Mouse (Mus musculus) monocyte, adult 2 months (primary cell): ENCODE measurements around the gene Aprt.
"Not testable (repeated sequence)": the region's sequence is repeated elsewhere in the genome, so short reads cannot be mapped to it uniquely, and the experiment has no call there.

Experiments used
- DNase-seq, 2 experiments: peaks; one replicate each; pipeline ENCODE4 v3.0.0; 2022; ENCODE audit warnings: low spot score in 2 of 2, low read depth in 1 of 2

The Aprt gene

GRCm38 (mm10) chr8:122586749-122587148, 10.0 kb upstream of the Aprt start:
- DNase-seq: no peak

- no peak for DNase-seq
Observed at GRCm38 (mm10) chr8:122586171-122586570, 9.5 kb upstream of the Aprt start.

GRCm38 (mm10) chr8:122585411-122585891, 8.7 kb upstream of the Aprt start:
- no peak for DNase-seq

- no peak for DNase-seq
Observed at GRCm38 (mm10) chr8:122584981-122585380, 8.3 kb upstream of the Aprt start.

- DNase-seq: no peak
Observed at GRCm38 (mm10) chr8:122580926-122581325, 4.2 kb upstream of the Aprt start.

GRCm38 (mm10) chr8:122579196-122579595, 2.5 kb upstream of the Aprt start:
- no peak for DNase-seq

- DNase-seq: no peak
Observed at GRCm38 (mm10) chr8:122577116-122577515, 407 bp upstream of the Aprt start.

GRCm38 (mm10) chr8:122575735-122576647, 718 bp downstream of the Aprt start:
- no peak for DNase-seq

- no peak for DNase-seq
Observed at GRCm38 (mm10) chr8:122575286-122575685, 1.4 kb downstream of the Aprt start.

GRCm38 (mm10) chr8:122574667-122575251, 1.9 kb downstream of the Aprt start:
- DNase-seq: no peak

- DNase-seq: no peak
Observed at GRCm38 (mm10) chr8:122574264-122574663, 2.4 kb downstream of the Aprt start.

- DNase-seq: no peak
Observed at GRCm38 (mm10) chr8:122573577-122573976, 3.1 kb downstream of the Aprt start.

- DNase-seq: not testable (repeated sequence)
Observed at GRCm38 (mm10) chr8:122573176-122573575, 3.5 kb downstream of the Aprt start.

GRCm38 (mm10) chr8:122572751-122573150, 4.0 kb downstream of the Aprt start:
- no peak for DNase-seq

- no peak for DNase-seq
Observed at GRCm38 (mm10) chr8:122571750-122572267, 4.9 kb downstream of the Aprt start.

GRCm38 (mm10) chr8:122571153-122571552, 5.6 kb downstream of the Aprt start:
- DNase-seq: no peak

GRCm38 (mm10) chr8:122569996-122570395, 6.7 kb downstream of the Aprt start:
- no peak for DNase-seq

GRCm38 (mm10) chr8:122569329-122569728, 7.4 kb downstream of the Aprt start:
- no peak for DNase-seq

GRCm38 (mm10) chr8:122568881-122569309, 7.8 kb downstream of the Aprt start:
- no peak for DNase-seq

GRCm38 (mm10) chr8:122568109-122568504, 8.6 kb downstream of the Aprt start:
- no peak for DNase-seq

- peak; percentile 93 to 94 for DNase-seq
Observed at GRCm38 (mm10) chr8:122567361-122568108, 9.2 kb downstream of the Aprt start, which contains the start of gene Cdt1. Gene Cdt1, plus strand, starts transcription at chr8:122568015.
